Mouse (Mus musculus): ENCODE data around the gene Tmem81.

DNA sequence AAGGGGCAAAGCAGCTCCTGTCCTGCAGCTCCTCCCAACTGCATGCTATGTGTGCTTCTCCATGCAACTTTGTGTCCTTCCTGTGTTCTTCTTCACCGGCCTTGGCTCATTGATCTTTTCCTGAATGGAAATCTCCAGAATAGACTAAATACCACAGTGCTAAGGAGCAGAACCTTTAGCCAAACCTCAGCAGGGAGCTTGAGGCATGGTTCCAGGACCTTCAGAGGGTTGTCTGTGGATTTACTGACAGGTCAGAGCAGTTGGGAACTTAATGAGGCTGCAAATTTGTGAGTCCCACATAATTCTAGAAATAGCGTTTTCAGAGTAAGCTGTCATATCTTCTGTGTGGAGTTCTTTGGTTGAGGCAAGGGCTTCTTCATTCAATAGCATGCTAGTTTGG, 5.5 kb upstream of the Tmem81 start:
- TF ChIP-seq CTCF (IDR thresholded peaks at IDR 0.05; ENCODE audit: low read depth, low read length) (no peak), POLR2A (IDR thresholded peaks at IDR 0.05; ENCODE audit: extremely low read depth, insufficient read depth, low read length) (no peak)

Measured in liver, adult 2 months (tissue).